Mouse (Mus musculus) limb, embryonic 15.5 days (tissue): ENCODE results near the gene Nhsl2. TPM values are rescaled to one million over a fixed set of nuclear protein-coding genes. Genes with fewer than 3 reads are reported as not detected.

ENCODE experiments used
- ATAC-seq: fragments of 200-750 bp; cut with Nextera tagmentation; 2 replicates; pipeline ENCODE4 v1.8.0; 2017; ENCODE audit warnings: low read depth, moderate TSS enrichment; ENCODE audit not compliant: insufficient number of reproducible peaks, low FRiP score, low TSS enrichment
- H3K27ac ChIP-seq: fragments of 300-500 bp; sonication (generic); 2 replicates; pipeline ENCODE4 v1.5.1; 2015; ENCODE audit warnings: moderate library complexity, mild to moderate bottlenecking, inconsistent platforms
- H3K27me3 ChIP-seq: fragments of 300-500 bp; sonication (generic); 2 replicates; pipeline ENCODE4 v1.6.1; 2015; ENCODE audit warnings: inconsistent platforms
- H3K36me3 ChIP-seq: fragments of 300-500 bp; sonication (generic); 2 replicates; pipeline ENCODE4 v1.6.1; 2015; ENCODE audit warnings: inconsistent platforms
- H3K4me1 ChIP-seq: fragments of 300-500 bp; sonication (generic); 2 replicates; pipeline ENCODE4 v1.6.1; 2015; ENCODE audit warnings: inconsistent platforms
- H3K4me2 ChIP-seq: fragments of 300-500 bp; sonication (generic); 2 replicates; pipeline ENCODE4 v1.6.1; 2015; ENCODE audit warnings: mild to moderate bottlenecking, inconsistent platforms
- H3K4me3 ChIP-seq: fragments of 300-500 bp; sonication (generic); 2 replicates; pipeline ENCODE4 v1.5.1; 2015; ENCODE audit warnings: mild to moderate bottlenecking, inconsistent platforms
- H3K9ac ChIP-seq: fragments of 300-500 bp; sonication (generic); 2 replicates; pipeline ENCODE4 v1.6.1; 2015; ENCODE audit warnings: inconsistent platforms
- H3K9me3 ChIP-seq: fragments of 300-500 bp; sonication (generic); 2 replicates; pipeline ENCODE4 v1.6.1; 2016; ENCODE audit warnings: inconsistent platforms
- WGBS: fragments of 180-500 bp; shearing (Covaris S2); methylation state at CpG from one replicate; pipeline ENCODE4 v1.1.7; 2015; 5-methylcytosine and 5-hydroxymethylcytosine counted together
- polyA plus RNA-seq: library from polyadenylated mRNA; unstranded; fragments of >200 nt; fragmentation: Nextera tagmentation; extraction: Ambion mirVana; gene quantifications from 2 replicates; pipeline ENCODE4 v1.2.1, GENCODE M21; 2015

Gene Nhsl2
- polyA plus RNA-seq, 1 experiment from 2014 or later: 11.4 TPM

DNA sequence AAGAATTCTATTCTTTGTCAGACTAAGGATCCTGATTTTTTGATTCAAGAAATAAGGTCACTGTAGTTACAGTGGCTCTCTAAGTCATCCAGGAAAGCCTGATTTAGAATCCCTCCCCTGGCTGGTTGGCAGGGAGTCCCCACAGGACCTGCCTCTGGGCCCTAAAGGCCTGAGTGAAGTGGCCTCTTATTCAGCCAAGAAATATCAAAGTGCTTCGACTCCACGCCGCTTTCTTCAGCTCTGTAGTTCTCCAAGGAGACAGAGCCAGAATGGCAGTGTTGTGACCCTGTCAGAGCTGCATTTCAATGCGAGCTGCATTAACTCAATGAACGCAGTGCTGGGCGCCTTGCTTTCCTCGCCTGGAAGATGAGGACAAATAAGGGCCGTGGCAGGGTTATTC, 183.2 kb downstream of the Nhsl2 start:
- Histone ChIP-seq H3K9ac (no peak overlapping the region), H3K9me3 (no peaks in the 10 kb centered on the region)
- 81% methylated on average over 8 of the region's 8 CpGs for WGBS

DNA sequence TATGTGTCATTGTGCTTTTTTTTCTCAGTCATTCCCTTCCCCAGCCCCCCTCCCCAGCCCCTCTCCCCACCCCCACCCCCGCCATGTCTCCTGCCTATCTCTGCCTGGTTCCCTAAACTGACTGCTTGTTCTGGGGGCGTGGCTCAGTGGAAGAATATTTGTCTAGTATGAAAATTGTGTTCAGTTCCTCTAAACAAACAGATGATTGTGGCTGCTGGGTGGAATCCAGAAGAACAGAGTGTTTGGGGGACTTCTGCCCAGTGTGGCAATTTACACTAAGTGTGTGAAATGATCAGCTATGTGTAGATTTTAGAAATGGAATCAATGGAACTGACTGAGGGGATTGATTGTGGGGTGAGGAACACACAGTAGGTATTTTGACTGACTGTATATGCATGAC, 184.4 kb downstream of the Nhsl2 start:
- ATAC-seq: no peak
- WGBS: 70% methylated on average over 1 of the region's 2 CpGs
- H3K4me3 ChIP-seq: no peak overlapping the region
- H3K9me3 ChIP-seq: no peaks in the 10 kb centered on the region
- no peak overlapping the region for H3K9ac ChIP-seq
- no peak overlapping the region for H3K27ac ChIP-seq
- H3K4me1 ChIP-seq: peaks cover 8% of the 10 kb centered on the region; the same call in 1 of the 2 replicates
- H3K4me2 ChIP-seq: no peak overlapping the region
- no peaks in the 10 kb centered on the region for H3K36me3 ChIP-seq
- H3K27me3 ChIP-seq: peaks cover 18% of the 10 kb centered on the region; the same call in 1 of the 2 replicates

More for the DNA sequence above, 183.2 kb downstream of the Nhsl2 start:
- no peak overlapping the region for H3K4me3 ChIP-seq
- no peak for ATAC-seq
- H3K27me3 ChIP-seq: peaks cover 19% of the 10 kb centered on the region; the same call in 1 of the 2 replicates
- 0 out of 2 replicates have a peak, but pooled peaks cover 3% of the 10 kb centered on the region for H3K4me1 ChIP-seq
- H3K36me3 ChIP-seq: no peaks in the 10 kb centered on the region
- H3K27ac ChIP-seq: no peak overlapping the region
- H3K4me2 ChIP-seq: no peak overlapping the region

DNA sequence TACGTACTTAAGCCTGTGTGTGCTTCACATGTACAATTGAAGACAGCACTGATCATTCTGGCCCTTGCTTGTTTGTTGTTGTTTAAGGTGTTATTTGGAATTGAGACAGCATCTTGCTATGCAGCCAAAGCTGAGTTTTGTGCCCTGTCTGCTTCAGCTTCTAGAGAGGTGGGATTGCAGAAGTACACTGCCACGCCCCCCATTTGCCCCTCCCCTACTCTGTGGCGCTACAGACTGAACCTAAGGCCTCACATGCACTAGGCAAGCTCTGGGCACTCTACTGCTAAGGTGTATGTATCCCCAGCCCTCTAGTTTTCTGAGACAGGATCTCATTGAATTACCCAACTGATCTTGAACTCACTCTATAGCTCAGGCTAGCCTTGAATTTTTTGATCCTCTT, 186.5 kb downstream of the Nhsl2 start:
- WGBS: 63% methylated on average over 3 of the region's 3 CpGs
- Histone ChIP-seq H3K9me3 (no peaks in the 10 kb centered on the region), H3K4me1 (peaks cover 8% of the 10 kb centered on the region; the same call in 1 of the 2 replicates), H3K9ac (no peak overlapping the region), H3K27ac (no peak overlapping the region), H3K4me3 (no peak overlapping the region), H3K36me3 (no peaks in the 10 kb centered on the region), H3K4me2 (no peak overlapping the region), H3K27me3 (peaks cover 10% of the 10 kb centered on the region; the same call in 1 of the 2 replicates)
- no peak for ATAC-seq

DNA sequence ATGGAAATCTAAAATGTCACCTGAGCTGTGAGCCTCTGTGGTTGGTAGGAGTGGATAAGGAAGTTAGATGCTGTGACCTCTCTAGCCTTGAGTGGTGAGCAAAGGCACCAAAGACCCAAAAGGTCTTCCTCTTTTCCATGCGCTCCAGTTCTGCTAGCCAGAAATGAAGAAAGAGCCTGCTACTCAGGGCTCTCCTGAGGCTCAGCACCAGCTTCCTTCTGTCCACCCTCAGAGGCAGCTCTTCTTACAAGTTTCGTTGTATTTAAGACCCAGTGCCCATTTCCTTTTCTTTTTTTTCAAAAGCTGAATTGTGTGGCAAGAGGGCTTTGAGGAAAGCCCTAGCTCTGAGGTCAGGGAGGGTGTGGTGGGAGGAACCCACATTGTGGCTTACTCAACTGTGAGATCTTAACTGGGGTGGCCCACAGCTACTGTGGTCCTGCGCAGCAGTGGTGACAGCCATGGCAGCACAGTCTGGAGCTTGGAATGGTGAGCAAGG, 187.7 kb downstream of the Nhsl2 start:
- Histone ChIP-seq H3K27me3 (peaks cover 7% of the 10 kb centered on the region; the same call in 1 of the 2 replicates), H3K27ac (no peak overlapping the region), H3K4me3 (no peak overlapping the region), H3K4me1 (peaks cover 8% of the 10 kb centered on the region; the same call in 1 of the 2 replicates), H3K36me3 (no peaks in the 10 kb centered on the region), H3K4me2 (no peak overlapping the region), H3K9me3 (no peaks in the 10 kb centered on the region), H3K9ac (no peak overlapping the region)
- WGBS: 93% methylated on average over 3 of the region's 3 CpGs
- ATAC-seq: no peak

DNA sequence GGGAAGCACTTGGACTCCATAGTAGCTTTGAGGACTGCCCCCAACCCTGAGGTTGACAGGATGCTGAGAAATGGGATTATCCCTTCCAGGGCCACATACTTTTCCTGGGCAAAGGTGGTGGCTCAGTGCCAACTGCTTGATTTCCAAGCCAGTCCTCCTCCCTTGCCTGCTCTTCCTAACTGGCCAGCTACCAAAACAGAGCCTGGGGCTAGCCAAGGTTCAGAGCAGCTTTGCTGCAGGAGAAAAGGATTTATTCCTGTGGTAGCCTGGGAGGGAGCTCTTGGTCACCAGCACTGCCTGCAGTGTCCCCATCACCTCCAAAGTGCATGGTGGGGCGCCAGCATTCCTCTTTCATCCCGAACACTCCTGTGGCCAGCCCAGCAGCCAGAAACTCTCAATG, 188.3 kb downstream of the Nhsl2 start:
- no peak overlapping the region for H3K4me2 ChIP-seq
- no peaks in the 10 kb centered on the region for H3K36me3 ChIP-seq
- no peak for ATAC-seq
- no peaks in the 10 kb centered on the region for H3K9me3 ChIP-seq
- no peak overlapping the region for H3K4me3 ChIP-seq
- H3K9ac ChIP-seq: no peak overlapping the region
- H3K27ac ChIP-seq: no peak overlapping the region
- 70% methylated on average over 2 of the region's 2 CpGs for WGBS
- peaks cover 5% of the 10 kb centered on the region; the same call in 1 of the 2 replicates for H3K27me3 ChIP-seq
- peaks cover 8% of the 10 kb centered on the region; the same call in 1 of the 2 replicates for H3K4me1 ChIP-seq

DNA sequence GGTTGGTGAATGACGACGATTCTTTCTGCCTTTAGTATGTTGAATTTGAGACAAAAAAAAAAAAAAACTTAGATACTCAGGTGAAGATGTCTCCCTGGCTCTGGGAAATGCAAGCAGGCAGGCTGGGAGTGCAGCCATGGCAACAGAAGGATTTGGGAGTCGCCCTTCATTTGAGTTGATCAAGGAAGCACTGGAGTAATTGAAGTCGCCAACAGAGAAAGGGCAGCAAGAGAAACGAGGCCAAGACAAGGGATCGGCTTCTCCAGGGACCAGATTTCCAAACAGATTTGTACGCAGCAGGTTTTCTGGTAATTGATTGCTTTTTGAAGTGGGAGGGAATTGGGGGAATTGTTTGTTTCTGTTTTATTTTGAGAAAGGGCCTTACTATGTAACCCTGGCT, 192.4 kb downstream of the Nhsl2 start:
- no peaks in the 10 kb centered on the region for H3K9me3 ChIP-seq
- H3K27me3 ChIP-seq: peaks cover 3% of the 10 kb centered on the region; the same call in 1 of the 2 replicates
- H3K36me3 ChIP-seq: no peaks in the 10 kb centered on the region
- no peak overlapping the region for H3K4me2 ChIP-seq
- no peak overlapping the region for H3K9ac ChIP-seq
- no peak overlapping the region for H3K27ac ChIP-seq
- peaks cover 8% of the 10 kb centered on the region; the same call in 1 of the 2 replicates for H3K4me1 ChIP-seq
- no peak for ATAC-seq
- 77% methylated on average over 7 of the region's 7 CpGs for WGBS
- no peak overlapping the region for H3K4me3 ChIP-seq

DNA sequence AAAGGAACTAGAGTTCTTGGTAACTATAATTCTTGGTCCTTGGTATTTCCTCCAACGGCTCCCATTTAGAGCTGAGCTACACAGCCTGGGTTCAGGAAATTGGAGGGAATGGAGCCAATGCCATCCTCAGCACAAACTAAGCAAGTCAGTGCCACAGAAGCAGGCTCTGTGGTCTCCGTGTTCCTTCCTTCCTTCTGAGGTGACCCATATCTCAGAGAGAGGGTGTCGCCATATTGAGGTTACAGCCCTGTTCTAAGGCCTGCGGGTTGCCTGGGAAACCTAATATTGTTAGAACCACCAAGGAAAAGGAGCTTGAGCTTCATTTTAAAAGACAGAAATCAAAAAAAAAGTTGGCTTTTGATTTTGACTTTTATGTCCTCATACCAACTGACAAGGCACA, 193.2 kb downstream of the Nhsl2 start:
- H3K4me1 ChIP-seq: peaks cover 6% of the 10 kb centered on the region; the same call in 1 of the 2 replicates
- WGBS: 82% methylated on average over 4 of the region's 4 CpGs
- no peak overlapping the region for H3K27ac ChIP-seq
- H3K27me3 ChIP-seq: peaks cover 3% of the 10 kb centered on the region; the same call in 1 of the 2 replicates
- ATAC-seq: no peak
- H3K36me3 ChIP-seq: no peaks in the 10 kb centered on the region
- no peak overlapping the region for H3K9ac ChIP-seq
- H3K4me2 ChIP-seq: no peak overlapping the region
- no peaks in the 10 kb centered on the region for H3K9me3 ChIP-seq
- H3K4me3 ChIP-seq: no peak overlapping the region

DNA sequence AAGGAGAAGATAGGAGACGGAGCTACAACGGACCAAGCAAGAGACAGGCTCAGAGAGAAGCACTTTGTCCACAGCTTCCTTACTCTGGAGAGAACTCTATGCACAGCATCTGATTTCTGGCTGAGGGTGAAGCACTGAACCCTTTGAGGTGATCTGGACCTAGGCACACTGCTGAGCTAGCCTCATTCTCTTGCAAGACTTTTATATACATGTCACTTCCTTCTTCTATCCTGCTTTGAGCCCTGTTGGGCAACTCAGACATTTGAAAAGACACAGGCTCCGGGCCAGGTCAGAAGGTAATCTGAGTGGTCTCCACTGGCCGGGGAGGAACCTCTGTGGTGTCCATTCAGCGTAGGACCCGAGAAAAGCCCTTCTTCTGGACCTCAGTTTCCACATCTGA, 201.4 kb downstream of the Nhsl2 start:
- Histone ChIP-seq H3K27ac (no peak overlapping the region), H3K27me3 (peaks cover 13% of the 10 kb centered on the region; the same call in 1 of the 2 replicates), H3K9me3 (no peaks in the 10 kb centered on the region), H3K4me2 (no peak overlapping the region), H3K36me3 (no peaks in the 10 kb centered on the region), H3K4me1 (no peaks in the 10 kb centered on the region), H3K4me3 (no peak overlapping the region), H3K9ac (no peak overlapping the region)
- 75% methylated on average over 6 of the region's 6 CpGs for WGBS
- no peak for ATAC-seq

DNA sequence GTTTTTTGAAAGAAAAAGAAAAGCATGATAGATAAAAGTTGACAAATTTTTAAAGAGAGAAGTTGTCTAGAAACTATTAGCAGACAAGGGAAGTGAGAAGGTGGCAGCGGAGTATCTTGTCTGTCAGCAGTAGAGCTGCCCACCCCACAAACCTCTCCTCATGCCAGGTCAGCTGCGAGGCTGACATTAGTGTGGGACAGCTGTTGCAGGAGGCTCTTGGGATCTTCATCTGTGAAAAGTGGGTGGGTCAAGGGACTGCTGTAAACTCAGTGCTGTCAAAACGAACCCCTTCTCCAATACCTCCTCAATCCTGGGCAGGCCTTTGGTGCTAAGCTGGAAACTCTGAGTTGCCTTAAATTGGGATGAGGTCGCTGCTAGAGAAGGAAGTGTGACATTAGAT, 202.0 kb downstream of the Nhsl2 start:
- H3K27ac ChIP-seq: no peak overlapping the region
- 80% methylated on average over 4 of the region's 4 CpGs for WGBS
- no peak overlapping the region for H3K4me2 ChIP-seq
- no peak overlapping the region for H3K9ac ChIP-seq
- H3K27me3 ChIP-seq: peaks cover 13% of the 10 kb centered on the region; the same call in 1 of the 2 replicates
- H3K9me3 ChIP-seq: no peaks in the 10 kb centered on the region
- no peaks in the 10 kb centered on the region for H3K36me3 ChIP-seq
- H3K4me3 ChIP-seq: no peak overlapping the region
- no peak for ATAC-seq
- no peaks in the 10 kb centered on the region for H3K4me1 ChIP-seq

DNA sequence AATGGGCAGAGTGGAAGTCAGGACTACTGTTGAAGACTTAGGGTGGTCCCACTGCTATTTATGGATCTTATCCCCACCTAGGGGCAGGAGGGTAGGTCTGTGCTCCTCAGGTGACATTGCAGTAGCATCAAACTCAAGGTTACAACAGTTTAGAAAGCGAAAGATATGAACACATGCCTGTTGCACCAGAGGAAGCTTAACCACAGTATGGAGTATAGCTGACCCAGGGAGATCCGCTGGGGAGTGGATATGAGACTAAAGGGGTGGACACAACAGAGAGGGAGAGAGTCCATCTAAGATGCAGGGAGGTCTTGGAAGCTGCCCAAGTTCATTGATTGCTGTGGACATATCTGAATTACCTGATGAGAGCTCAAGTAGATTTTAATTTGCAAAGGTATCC, 204.2 kb downstream of the Nhsl2 start:
- Histone ChIP-seq H3K27me3 (peaks cover 7% of the 10 kb centered on the region; the same call in 1 of the 2 replicates), H3K27ac (no peak overlapping the region), H3K9ac (no peak overlapping the region), H3K9me3 (no peaks in the 10 kb centered on the region), H3K4me3 (no peak overlapping the region), H3K4me1 (no peaks in the 10 kb centered on the region), H3K4me2 (no peak overlapping the region), H3K36me3 (no peaks in the 10 kb centered on the region)
- WGBS: 87% methylated on average over 2 of the region's 2 CpGs
- no peak for ATAC-seq

DNA sequence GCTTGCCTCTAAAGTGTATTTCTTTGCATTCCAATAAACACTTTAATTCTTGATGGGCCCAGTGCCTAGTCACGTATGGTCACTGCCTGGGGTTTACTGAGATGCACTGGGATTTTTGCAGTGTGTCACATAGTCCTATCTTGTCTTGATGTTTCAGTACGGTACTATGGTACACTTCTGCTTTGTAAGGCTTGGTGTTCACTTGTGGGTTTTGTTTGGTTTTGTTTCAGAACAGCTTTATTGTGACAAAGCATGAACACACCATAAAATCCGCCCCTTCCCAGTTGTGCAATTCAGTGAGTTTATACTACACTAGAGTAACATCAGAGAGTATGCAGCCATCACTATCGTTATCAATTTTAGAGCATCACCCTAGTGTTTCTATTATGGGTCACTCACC, 204.8 kb downstream of the Nhsl2 start:
- no peak overlapping the region for H3K9ac ChIP-seq
- H3K27me3 ChIP-seq: peaks cover 3% of the 10 kb centered on the region; the same call in 1 of the 2 replicates
- WGBS: 82% methylated on average over 4 of the region's 4 CpGs
- H3K9me3 ChIP-seq: no peaks in the 10 kb centered on the region
- ATAC-seq: no peak
- H3K27ac ChIP-seq: no peak overlapping the region
- no peak overlapping the region for H3K4me2 ChIP-seq
- H3K36me3 ChIP-seq: no peaks in the 10 kb centered on the region
- H3K4me1 ChIP-seq: no peaks in the 10 kb centered on the region
- H3K4me3 ChIP-seq: no peak overlapping the region

DNA sequence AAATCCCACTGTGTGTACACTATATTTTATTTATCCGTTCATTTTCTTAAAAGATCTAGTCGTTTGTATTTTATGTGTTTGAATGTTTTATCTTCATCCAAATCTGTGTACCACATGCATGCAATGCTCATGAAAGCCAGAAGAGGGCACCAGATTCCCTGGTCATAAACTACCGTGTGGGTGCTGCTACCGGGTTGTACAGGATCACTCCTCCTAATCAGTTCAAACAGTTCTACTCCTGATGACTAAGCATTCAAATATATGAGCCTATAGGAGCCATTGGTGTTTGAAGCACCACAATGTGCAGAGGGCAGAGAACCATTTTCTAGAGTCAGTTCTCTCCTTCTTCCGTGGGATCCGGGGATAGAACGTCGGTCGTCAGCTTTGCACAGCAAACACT, 210.3 kb downstream of the Nhsl2 start:
- 61% methylated on average over 9 of the region's 9 CpGs for WGBS
- no peak overlapping the region for H3K9ac ChIP-seq
- H3K4me1 ChIP-seq: peaks cover 10% of the 10 kb centered on the region; the same call in 1 of the 2 replicates
- H3K27me3 ChIP-seq: peaks cover 14% of the 10 kb centered on the region
- H3K27ac ChIP-seq: no peak overlapping the region
- H3K4me3 ChIP-seq: no peak overlapping the region
- no peaks in the 10 kb centered on the region for H3K36me3 ChIP-seq
- ATAC-seq: no peak
- H3K9me3 ChIP-seq: no peaks in the 10 kb centered on the region
- H3K4me2 ChIP-seq: no peak overlapping the region
